Mouse (Mus musculus): ENCODE measurements around the gene Dhrs2.

Dhrs2 gene

GRCm38 (mm10) chr14:55248284-55248683 lies 26.5 kb downstream of the Dhrs2 start:
- no peak for DNase-seq (ENCODE audit: low spot score)

DNA sequence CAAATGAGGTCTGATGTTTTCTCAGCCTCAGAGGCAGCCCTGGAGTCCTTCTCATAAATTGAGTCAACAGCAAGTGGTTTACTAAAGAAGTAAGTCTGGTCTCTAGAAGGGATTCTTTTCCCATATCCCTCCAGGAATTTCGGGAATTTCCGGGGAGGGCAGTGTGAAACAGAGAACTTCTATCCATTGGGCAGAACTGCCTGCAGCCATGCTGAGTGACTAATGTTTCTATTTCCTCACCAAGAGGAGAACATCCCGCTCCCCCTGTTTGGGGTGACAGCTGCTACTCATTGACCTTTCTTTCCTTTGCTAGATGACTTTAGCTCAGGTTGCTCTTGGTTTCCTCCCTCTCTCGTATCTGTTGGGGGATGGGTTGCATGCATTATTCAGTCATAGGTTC lies 31.8 kb downstream of the Dhrs2 start:
- DNase-seq (ENCODE audit: low spot score) = no peak

DNA sequence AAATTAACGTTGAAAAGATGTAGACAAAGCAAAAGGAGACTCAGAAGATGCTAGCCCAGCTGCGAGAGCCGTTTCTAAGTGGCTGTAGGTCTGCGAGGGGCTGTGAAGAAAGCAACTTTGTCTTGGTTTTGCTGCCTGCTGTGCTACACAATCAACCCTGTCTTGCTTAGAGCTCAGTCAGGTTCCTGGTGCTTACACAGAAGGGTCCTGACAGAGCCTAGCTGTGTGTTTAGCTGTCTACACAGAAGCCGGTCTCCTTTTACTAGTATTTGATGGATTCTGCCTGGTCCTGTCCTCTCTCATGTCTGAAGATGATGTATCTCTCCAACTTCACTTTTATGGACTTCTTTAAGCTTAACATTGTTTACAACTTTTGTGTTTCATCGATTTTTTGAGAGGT lies 33.6 kb downstream of the Dhrs2 start:
- no peak for DNase-seq (ENCODE audit: low spot score)

DNA sequence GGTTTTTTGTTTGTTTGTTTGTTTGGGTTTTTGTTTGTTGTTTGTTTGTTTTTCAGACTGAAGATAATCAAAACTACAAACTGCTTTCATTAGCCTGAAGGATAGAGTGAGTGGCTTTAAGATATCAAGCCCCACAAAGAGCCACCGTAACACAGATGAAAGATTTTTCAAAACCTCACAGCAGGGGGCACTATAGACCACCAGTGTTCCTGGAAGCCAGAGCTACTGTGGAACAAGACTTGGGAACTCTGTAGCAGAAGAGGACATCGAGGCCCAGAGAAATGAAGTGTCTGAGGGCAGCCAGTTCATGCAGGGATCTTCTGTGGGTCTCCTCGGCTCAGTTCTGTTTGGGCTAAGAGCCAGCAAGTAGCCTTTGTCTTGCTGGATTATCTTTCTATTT lies 49.4 kb downstream of the Dhrs2 start:
- DNase-seq (ENCODE audit: low spot score) = no peak

DNA sequence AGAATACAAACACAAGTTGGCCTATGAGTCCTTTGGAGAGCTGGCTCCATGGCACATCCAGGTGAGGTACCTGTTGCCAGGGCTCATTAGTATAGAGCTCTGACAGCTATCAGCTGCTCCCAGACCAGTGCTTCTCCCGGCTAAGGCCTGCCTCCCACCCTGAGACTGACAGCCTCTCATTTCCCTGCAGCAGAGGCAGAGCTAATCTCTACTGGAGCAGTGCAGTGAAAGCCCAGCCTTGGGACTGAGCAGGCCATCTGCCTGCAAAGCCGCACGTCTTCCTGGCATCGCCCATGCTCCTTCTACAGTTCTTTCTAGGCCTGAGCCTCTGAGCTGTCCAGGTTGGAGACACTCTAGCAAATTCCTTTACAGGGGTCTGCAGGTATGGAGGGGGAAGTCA lies 51.2 kb downstream of the Dhrs2 start:
- no peak for DNase-seq (ENCODE audit: low spot score)

- no peak for DNase-seq (ENCODE audit: low spot score)
These were observed 53.0 kb downstream of the Dhrs2 start for GRCm38 (mm10) chr14:55274810-55275209.

DNA sequence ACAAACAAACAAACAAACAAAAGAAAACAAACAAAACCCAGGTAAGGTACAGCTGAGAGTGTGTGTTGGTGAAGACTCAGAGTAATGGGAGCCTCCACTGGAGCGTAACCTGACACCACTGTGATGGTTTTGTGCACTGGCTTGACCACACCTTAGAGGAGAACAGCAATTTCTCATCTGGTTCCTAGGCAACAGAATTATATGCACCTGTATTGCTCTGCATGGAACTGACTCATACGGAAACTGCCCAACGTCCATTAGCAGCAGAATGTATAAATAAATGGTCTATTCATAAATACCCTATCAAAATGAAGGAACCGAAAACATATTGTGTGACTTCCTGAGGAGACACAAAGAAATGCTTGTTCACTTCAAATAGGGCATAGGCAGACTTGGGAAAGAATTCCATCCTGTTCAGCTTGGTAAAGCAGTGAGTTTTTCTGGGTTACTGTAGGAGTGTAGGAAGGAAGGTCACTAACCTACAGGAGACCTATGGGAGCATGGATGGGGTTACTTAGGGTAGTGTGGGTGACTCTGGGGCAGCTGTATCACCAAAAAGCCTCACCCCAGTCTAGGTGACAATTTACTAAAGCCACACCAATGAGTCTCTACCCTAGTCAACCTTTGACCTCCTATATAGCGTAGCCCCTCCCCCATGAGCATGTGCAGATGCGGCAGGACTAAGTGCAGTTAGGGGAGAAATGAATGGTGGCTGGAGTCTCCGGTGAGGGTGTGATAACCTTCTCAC lies 57.7 kb downstream of the Dhrs2 start:
- no peak for DNase-seq (ENCODE audit: low spot score)
